Mouse (Mus musculus): ENCODE data around the gene Vta1.

Gene Vta1

DNA sequence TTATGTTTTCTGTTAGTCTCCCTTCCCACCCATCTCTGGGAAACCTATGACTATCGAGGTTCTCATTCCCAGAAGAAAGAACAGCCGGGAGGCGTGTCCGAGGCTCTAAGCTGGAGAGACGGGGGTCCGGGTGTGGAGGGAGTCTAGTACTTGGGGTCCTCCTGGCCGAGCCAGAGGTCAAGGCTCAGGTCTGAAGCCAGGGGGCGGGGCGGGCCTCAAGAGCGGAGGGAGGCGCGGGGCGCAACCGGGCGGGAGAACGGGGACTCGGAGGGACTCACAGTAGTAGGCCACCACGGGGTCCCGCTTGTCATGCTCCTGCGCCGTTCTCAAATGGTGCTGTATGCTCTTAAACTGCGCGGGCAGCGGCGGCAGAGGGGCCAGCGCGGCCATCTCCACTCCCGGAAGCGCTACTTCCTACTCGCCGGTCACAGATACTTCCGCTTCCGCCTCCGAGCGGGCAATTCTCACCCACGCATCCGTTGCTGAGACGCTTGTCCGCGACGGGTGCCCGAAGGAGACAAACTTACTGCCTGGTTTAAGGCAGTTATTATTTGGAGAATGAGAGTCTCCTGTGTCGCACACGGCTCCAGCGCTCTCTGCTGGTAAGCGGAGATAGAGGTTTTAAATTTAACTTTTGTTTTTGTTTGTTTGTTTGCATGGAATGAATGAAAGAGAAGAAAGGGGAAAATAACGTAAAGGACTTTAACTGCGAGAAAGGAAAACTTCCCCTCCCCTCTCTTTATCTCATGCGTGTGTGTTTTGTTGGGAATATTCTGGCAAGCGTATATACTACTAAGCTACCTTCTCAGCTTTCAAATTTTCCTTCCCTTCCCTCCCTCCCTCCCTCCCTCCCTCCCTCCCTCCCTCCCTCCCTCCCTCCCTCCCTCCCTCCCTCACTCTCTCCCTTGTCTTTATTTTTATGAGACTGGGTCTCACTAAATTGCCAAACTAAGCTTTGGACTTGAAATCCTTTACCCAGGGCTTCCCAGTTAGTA, at the start of gene Vta1, which contains the start of gene Nmbr:
Vta1 (minus strand) TSS at position 489 of the 995 bp plus-strand sequence.
Nmbr (plus strand) TSS at position 520 of the 995 bp plus-strand sequence.
- peak; percentile 100 for DNase-seq (ENCODE audit: low spot score in 2 of 2)

DNA sequence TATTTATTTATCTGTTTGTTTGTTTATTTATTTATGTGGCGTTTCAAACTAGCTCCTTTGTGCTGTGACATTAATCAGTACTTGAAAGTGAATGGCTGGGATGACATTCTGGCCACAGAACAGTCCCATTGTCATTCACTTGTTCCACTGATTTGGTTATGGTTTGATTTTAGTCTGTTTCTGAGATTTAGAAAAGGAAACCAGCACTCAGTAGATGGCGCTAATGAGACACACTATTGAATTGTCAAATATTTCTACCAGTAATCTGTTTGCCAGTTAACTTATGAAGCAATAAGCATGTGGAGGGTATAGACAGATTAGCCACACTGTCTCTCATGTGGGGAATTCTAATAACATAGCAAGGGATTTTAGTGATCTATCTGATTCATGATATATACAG, 28.9 kb upstream of the Vta1 start:
- DNase-seq (ENCODE audit: low spot score in 2 of 2), result peak; percentile 27 to 69

DNA sequence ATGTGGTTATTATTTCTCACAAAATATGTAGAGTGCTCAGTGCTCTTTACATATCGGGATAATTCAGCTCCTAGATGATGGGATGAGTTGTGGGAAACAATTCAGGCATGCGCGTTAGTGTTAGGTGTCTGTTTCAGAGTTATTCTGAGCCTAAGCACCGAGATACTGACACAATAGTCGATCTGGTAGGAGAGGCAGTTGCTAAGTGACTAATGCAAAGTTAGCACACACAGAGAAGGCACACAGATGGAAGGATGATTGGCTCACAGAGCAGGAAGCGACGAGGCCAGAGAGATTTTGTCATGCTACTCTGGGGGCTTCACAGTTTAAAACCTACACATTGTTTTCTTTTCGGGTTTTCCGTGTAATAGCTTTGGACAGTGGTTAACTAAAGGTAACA, 20.3 kb upstream of the Vta1 start:
- DNase-seq (ENCODE audit: low spot score in 2 of 2), result peak; percentile 35 to 37

DNA sequence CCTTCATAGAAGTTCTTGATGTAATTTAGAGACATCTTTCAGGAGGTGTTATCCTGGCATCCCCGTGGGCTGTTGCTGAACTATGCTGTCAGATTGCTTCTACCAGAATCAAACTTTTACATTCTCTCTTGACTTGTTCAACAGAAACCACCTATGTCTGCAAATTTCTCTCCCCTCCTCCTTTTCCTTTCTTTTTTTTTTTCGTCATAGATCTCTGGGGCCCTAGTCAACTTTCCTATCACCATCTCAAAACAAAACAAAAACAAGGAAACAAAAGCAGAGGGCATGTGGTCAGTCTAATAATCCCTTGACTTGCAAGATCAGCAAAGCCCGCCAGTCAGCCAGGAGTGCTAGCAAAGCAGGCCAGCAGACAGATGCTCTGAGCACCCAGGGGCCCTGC, 12.8 kb upstream of the Vta1 start, which contains the start of gene Gje1:
Gje1 (minus strand) TSS at position 101 of the 400 bp plus-strand sequence.
- no peak for DNase-seq (ENCODE audit: low spot score in 2 of 2)

DNA sequence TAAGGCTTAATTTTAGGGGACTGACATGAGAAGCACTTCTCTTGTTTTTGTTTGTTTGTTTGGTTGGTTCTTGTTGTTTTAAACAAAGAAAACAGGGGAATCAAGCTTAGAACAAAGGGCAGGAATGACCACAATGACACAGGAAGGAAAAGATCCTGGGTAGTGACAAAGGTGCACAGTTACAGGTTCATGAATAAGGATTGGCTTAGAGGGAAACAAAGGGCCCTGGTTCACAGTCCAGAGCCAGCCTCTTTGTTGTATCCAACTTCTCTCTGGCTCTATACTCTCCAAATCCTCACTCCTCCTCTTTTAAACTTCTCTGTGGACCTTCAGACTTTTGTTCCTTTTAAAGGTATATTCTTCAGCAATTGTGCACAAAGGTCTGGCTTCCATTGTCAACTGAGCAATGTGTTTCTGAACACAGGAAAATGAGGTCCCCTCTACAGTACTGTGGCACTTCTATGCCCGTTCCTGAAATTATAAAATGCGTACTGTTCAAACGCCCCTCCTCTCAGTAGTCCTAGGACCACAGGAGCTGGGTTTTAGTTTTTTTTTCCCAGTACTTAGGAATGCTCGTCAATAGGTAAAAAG, 1.4 kb downstream of the Vta1 start:
- no peak for DNase-seq (ENCODE audit: low spot score in 2 of 2)

DNA sequence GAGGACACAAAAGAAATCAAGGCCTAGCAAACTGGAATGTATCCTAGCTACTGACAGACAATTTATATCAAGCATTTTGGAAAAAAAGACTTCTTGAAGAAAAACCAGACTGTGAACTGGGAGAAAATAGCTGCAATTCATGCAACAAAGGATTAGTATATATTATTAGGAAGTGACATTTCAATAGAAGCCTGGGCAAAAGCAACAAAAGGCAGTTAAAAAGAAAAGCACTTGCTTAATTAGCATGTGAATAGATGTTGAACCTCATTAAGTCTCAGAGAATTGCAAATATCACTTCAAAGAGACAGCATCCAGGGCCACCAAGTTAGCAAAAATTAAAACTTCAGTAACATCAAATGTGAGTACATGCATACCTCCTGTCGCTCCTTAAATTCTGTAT, 2.1 kb downstream of the Vta1 start:
- no peak for DNase-seq (ENCODE audit: low spot score in 2 of 2)

DNA sequence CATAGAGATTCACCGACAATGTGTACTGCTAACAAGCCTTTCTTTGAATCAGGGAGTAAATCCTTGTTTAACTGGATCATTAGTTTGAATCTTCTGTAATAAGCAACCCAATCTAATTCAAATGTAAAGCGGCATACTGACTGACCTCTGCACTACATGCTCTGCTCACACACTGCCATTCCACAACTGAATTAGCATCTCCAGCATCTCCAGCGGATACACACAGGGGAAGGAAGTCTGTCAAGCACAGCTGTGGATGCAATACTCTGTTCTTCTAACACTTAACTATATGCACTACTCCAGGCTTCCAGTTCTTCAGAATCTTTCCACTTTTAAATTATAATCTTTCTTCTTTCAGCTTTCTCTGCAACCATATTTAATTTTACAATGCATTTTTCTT, 15.0 kb downstream of the Vta1 start:
- DNase-seq (ENCODE audit: low spot score in 2 of 2), result no peak

DNA sequence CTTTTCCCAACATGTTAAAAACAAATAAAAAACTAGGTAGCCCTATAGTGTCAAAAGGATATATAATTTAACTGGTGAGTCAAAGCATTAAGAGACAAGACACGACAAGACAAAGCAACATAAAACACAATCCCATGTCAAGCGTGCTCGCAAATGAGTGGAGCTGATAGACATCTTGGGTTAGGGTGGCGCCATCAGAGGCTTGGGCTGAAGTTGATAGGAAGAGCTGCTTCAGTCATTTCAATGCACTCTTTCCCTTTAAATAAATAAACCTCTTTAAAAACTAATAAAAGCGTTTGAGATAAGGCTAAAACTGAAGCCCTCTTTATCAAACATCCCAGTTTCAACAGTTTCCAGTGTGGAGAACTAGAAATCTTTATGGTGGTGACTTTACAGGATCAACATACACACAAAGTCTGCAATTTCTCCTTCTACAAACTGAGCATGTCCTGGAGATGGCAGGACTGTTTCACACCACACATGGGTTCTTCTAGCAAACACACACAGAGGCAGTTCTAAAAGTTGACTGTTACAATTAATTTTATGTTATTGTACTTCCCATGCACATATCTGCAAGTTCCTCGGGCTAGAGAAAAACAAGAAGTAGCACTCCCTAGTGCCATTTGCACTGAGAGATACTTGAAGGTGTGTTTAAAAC, 16.4 kb downstream of the Vta1 start:
- DNase-seq (ENCODE audit: low spot score in 2 of 2), result no peak

DNA sequence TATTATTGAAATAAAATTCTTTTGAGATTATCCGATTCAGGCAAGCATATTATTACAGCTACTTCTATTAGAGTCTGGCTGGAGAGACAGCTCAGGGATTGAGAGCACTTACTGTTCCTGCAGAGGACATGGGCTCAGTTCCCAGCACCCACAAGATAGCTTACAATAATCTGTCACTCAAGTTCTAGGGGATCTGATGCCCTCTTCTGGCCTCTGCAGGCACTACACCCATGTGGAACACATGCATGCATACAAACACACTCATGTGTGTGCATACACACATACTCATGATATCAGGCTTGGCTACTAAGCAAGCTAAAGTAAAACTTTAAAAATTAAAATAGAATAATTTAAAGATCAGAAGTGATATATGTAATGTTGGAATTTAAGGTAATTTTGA, 19.7 kb downstream of the Vta1 start:
- DNase-seq (ENCODE audit: low spot score in 2 of 2), result no peak

DNA sequence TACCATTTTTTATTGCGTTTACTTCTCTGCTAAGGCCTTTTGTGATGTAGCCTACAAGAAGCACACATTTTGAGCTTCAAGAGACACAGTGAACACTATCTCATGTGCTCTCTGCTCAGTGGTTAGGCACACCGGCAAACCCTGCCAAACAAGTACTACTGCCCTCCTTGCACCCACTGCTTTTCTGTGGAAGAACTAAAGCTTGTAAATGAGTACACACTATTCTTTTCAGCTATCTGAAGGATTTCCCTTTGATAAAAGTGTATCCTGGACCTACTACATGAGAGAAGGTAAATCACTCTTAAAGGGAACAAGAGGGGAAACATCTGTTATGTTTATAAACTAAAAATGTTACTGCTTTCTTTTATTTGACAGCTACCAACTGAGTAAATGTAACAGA, 39.2 kb downstream of the Vta1 start:
- no peak for DNase-seq (ENCODE audit: low spot score in 2 of 2)

DNA sequence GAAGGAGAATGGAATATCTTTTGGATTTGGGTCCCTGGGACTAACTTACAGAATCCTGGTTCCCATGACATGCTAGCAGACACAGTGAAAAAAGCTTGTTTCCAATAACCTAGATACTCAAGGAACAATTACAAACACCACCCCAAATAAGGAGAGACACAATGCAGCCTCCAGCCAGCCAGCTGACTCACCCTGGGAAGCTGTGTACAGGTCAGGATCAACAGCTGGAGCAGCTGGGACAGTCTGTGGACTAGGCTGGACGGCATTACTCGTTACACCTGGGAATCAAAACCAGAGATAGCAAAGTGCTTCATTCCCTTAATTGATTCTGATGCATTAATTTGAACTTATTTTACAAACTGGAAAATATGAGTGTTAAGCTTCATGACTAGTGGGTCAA, 44.5 kb downstream of the Vta1 start:
- no peak for DNase-seq (ENCODE audit: low spot score in 2 of 2)

DNA sequence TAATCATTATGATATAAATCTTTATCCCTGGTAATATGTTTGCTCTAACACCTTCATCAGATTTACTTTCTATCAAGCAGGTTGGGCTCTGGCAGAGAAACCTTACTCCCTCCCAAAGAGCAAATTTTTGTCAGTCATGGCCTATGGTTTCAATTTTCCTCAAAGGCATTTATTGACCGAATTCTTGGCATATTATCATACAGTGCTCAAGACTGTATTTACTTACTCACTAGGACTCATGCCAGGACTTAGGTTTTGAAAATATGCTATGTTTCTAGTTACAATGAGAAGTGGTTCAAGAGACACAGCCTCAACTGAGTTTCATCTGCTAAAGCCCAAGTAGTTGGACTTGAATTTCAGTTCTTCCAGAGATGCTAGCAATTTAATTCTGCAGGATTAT, 65.7 kb downstream of the Vta1 start:
- no peak for DNase-seq (ENCODE audit: low spot score in 2 of 2)

DNA sequence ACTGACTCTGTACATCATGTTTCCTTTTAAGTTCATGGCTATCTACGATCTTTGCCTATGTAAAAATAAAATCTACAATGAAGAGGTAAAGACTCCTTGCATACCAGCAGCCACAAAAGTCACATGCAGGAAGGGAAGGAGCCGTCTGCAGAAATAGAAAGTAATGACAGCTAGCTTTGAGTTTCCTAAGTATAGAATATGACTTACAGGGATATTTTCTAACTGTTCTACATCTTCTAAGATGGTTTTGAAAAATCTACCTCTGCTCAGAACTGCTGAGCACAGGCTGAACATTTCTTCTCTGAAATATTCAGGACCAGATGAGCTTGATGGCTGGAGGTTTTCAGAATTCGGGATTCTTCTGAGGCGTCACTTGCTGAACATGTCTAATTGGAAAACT, 66.3 kb downstream of the Vta1 start:
- no peak for DNase-seq (ENCODE audit: low spot score in 2 of 2)

DNA sequence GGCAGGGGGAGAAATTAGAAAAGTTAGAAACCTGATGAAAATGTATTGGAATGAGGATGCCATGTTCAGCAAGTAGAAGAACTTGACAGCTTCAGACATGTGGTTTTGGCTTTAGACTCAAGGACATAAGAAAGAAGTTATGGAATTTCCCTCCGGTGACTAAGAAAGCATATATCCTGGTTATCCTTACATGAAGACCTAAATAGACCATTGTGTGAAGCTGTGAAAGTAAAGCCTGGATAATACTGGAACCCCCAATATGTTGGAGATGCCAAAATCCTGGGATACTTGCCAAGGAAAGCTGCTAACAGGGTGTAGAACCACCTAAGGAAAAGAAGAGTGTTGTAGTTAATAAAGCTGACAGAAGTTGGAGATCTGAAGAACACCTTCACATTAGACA, 79.7 kb downstream of the Vta1 start:
- no peak for DNase-seq (ENCODE audit: low spot score in 2 of 2)

DNA sequence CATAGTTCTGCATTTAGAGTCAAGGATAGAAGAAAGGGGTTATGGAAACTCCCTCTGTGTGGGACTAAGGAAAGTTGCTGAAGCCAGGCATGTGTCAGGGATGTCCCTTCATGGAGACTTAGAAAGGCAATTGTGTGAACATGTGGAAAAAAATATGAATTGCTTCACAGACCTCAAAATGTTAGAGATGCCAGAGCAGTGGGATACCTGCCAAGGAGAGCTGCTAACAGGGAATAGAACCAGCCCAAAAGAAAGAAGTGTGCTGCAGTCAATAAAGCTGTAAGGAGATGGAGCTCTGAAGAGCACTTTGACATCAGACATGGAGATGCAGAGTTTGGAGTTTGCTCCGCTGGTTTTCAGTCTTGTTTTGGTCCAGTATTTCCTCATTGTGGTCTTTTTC, 86.2 kb downstream of the Vta1 start:
- DNase-seq (ENCODE audit: low spot score in 2 of 2), result no peak

DNA sequence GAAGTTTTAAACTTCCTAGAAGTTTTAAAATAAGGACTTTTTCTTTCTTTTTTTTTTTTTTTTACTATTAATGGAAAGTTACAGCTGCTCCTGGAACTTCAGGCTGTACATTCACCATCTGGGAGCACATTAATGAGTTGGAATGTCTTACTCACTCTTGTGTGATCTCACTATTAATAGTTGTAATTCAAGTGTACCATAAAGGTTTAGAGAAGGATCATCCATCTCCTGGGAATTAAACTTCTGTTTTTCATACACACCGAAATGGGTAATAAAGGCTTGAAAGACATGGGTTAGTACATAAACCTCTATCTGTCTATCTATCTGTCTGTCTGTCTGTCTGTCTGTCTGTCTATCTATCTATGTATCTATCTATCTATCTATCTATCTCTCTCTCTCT, 87.1 kb downstream of the Vta1 start:
- no peak for DNase-seq (ENCODE audit: low spot score in 2 of 2)

DNA sequence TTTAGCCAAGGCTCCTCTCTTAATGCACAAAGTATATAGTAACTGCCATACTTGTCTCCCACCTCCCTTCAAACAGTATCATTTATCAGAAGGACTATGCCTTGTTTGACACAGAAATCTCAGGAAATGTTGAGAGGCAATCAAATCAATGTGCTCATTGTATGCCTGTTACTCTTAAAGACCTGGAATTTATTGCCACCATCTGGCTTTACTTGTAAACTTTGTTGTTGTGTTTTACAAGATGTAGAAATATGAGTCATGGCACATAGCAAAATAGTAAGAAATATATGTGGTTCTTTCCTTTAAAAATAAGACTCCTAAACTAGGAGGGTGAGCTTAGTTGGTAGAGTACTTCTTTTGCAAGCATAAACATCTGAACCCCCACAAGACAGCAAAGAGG, 89.9 kb downstream of the Vta1 start:
- DNase-seq (ENCODE audit: low spot score in 2 of 2), result no peak

DNA sequence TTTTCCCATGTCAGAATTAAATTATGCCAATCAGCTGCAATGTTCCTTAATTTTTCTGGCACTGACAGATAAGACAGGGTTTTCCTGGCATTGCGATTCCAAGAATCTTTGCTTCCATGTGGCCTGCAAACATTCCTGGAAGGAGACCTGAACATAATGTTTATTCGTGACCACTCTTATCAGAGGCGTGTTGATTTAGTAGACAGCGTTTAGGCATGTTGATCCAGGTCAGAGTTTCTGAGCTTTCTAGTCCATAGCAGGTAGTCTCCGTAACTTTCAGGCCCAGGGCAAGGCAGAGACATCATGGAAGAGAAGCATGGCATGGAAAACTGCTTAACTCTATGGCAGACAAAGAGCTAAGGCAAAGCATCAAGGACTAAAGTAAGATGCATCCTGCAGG, 97.8 kb downstream of the Vta1 start:
- no peak for DNase-seq (ENCODE audit: low spot score in 2 of 2)

Measured in right cerebral cortex, adult 2 months (tissue).